Mouse (Mus musculus) right cerebral cortex, adult 2 months (tissue): ENCODE data around the gene Cox8b.
A peak's percentile ranks its signal among the peaks of the same experiment; 100 is the strongest.
"Not testable (repeated sequence)": the region's sequence is repeated elsewhere in the genome, so short reads cannot be mapped to it uniquely, and the experiment has no call there.

Source experiments
- DNase-seq, 2 experiments: peaks; one replicate each; pipeline ENCODE4 v3.0.0; 2021 to 2022; ENCODE audit warnings: low spot score in 2 of 2

The Cox8b gene

DNA sequence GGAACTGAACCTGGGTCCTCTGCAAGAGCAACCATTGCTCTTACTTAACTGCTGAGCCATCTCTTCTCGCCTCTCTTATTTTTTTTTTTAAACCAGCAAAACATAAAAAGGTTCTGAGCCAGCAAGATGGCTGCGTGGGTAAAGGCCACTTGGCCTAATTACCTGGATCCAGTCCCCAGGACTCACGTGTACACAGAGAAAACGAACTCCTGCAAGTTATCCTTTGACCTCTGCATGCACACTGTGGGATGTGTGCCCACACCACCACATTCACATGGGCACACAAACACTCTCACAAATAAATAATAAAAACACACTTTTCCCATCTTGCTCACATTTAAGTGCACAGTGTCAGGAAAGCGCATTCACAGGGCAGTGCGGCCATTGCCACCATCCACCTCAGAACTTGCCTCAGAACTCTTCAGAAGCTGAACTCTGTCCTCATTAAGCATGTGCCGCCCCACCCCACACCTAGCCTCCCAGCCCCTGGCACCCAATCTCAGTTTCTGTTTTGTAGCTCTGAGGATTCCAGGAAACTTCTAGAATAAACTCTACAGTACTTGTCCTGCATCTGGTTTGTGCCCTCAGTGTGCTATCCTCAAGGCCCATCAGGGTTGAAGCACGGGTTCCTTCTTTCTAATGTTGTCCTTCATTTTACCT is 13.9 kb upstream of the Cox8b start:
- no peak for DNase-seq

DNA sequence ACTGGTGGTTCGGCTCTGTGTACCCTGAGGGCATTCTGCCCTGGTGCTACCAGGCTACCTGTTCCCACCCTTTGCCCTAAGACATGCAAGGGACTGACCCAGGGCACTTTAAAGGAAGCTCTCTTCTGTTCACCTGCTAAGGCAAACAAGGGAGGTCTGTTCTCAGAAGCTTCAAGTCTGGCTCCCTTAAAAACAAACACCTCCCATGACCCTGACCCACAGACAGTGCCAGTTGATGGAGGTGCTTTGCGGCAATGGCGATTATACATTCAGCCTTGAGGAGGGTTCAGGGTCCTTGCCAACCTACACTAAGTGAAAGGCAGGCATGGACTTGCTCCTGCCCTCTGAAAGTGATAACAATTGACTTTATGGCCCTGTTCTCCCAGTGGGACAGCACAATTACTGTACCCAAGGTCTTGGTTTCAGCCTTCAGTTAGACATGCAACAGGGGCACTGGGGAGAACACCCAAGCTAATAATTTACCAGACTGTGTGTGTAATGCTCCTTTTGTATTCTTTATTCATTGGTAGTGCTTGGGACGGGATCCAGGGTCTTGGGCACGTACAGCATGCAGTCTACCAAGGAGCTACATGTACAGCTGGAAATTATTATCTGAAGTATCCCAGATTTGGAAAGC is 12.7 kb upstream of the Cox8b start:
- DNase-seq: no peak

DNA sequence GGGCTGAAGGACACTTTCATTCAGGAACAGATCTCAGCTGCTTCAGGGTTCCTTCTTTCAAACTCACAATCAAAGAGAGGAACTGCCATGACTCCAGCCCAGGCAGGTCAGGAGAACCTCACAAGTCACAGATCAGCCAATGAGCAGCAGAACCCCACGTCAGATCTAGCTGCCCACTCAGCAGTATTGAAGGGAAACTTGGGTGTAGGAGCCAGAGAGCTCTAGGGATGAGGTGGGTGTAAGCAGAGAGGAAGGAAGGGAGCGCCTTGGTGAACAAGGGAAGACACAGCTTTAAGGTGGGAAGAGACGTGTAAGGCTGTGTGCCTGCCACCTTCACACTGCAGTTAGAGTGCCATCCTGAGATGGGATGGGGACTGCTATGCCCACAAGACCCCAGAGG is 12.0 kb upstream of the Cox8b start:
- peak; percentile 41 to 46 for DNase-seq

DNA sequence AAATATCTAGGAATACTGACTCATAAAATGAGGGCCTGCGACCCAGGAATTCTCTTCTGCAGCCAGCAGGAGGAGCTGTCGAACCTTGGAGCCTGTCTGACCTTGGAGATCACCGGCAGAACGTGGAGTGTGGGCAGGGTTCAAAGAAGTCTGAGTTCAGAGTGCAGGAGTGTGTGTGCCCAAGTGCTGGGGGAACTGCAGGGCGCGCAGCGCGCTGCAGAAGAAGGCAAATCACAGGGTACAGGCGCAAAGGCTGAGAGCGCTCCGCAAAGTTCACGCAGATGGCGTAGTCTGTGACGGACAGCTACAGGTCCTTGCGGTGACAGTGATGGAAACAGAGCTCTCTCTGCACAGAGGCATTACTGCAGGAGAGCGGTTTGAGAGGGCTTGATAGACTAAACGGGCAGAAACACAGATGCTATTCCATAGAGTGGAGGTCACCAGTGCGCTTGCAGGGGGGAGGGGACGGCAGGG is 8.4 kb upstream of the Cox8b start:
- peak; percentile 69 to 73 for DNase-seq

DNA sequence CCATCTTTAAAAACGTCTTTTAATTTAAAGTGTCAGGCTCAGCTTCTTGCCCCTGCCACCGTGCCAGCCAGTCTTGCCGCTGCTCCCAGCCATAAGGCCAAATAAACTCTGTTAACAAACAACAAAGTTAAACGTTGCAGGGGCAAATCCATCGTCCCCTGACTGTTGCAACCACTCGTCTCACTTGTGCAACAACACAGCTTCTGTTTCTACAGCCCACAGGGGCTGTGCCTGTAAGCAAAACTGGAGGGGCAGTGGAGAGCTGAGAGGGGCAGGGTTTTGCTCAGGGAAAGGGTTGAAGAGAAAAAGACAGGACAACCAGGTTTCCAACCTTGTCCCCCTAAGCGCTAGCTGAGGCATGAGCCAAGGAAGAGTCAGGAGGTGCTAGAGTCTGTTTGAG is 7.9 kb upstream of the Cox8b start:
- DNase-seq: no peak

DNA sequence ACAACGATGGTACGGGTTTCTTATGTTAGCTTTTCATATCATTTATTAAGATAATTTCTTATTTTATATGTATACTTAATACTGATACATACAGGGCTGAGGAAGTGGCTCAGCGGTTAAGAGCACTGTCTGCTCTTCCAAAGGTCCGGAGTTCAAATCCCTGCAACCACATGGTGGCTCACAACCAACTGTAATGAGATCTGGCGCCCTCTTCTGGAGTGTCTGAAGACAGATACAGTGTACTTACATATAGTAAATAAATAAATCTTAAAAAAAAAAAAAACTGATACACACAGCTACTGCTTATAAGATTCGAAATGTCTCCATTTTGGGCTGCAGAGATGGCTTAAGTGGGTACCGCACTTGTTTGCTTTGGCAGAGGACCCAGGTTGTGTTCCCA is 7.5 kb upstream of the Cox8b start:
- no peak for DNase-seq

DNA sequence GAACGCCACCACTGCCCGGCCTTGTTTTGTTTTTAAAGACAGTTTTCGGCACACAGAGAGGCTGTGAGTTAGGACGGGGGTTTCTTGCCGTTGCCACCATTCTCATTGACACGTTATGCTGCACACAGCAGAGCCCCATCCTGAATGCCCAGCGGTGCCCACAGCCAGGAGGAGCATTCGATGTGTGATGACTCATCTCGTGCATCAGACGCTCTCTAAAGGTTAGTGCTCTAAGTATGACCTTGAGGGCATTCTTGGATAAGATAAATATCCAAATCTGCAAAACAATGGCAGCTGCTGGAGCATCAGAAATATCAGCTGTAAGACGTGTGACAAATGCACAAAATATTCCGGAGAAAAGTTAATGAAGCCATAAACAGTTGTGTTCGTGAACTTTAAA is 6.9 kb upstream of the Cox8b start:
- no peak for DNase-seq

DNA sequence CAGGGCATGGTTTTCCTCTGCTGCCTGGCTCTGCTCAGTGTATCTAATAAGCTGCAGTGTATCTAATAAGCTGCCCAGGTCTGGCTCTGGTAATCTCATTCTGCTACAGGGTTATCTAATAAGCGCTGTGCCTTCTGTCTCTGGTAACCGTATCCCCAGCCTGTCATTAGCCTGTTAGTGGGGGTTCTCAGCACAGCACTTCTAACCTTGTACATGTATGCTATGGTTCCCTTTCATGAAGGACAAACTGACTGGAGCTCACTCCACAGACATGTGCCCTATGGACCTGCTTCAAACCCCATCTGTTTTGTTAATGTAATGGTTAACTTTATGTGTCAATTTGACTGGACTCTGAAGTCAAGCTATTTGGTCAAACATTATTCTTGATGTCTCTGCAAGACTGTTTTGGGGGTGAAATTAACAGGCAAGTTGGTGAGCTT is 5.4 kb upstream of the Cox8b start:
- DNase-seq: no peak

DNA sequence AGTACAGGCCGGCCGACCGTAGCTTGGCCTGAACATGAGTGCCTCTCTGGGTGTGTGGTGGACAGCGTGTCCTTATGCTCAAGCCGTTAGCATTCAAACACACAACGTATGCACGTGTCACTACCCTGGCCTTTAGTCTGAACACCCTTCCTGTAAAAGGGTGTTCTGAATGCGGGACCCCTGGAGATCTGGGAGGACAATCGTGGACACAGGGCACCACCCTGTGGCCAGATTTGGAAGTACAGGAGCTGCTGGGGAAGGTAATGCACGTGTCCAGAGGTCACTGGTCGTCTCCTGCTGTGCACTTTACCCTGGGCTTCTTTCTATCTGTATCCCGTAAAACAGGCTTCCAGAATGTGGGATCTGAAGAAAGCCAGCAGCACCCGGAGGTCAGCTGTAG is 3.0 kb upstream of the Cox8b start:
- peak; percentile 76 to 80 for DNase-seq

DNA sequence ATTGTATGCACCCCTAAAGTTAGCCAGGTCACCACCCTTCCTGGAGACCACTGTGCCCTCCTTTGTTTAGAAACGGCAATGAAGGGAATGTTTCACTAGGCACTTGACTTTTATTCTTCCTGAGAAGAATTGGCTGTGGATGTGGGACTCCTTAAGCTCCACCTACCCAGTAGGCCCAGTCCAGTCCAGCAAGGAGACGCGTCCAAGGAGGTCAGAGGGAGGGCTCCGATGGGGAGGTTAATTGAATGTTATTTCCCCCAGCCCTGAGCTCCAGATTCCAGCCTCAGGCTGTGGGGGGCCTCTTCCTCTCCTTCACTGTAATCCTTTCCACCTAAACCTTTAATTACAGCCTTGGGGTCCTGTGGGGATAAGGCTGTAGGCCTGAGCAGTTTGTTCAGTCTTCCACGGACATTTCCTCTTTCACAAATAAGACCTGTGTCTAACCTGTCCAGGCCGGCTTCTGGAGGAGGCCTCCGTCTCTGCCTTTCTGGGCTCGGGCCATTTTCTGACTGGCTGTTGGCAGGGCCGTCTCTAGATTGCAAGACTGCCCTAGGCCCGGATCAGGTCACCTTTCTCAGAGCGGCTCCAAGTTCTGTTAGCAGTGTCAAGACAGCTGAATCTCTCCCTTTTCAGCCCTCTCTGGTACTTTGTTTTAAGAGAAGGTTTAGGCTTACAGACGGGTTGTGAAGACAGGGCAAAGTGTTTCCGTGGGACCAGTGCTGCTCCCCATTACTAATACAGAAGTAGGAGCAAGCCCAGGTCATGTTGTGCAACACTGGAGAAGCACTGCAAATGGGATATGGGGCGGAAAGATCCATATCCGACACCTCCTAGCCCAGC is 2.0 kb upstream of the Cox8b start:
- DNase-seq: no peak

DNA sequence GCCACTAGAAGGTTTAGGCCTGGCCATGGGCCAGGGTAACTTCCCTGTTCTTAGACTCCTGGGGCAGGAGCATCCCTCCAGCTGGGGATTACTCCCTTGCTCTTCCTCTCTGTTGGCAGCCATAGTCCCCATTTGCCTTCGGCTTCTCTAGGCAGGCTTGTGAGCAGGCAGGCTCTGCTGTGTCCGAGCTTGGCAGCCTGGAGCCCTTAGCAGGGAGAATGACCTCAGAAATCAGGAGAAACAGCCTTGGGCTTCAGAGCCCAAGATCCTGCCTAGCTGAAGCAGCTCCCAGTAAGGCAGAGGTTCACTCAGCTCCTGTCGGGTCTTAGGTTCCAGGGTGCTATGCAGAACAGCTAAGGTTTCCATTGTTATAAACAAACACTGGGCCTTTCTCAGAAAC is 1.1 kb downstream of the Cox8b start:
- DNase-seq: no peak

DNA sequence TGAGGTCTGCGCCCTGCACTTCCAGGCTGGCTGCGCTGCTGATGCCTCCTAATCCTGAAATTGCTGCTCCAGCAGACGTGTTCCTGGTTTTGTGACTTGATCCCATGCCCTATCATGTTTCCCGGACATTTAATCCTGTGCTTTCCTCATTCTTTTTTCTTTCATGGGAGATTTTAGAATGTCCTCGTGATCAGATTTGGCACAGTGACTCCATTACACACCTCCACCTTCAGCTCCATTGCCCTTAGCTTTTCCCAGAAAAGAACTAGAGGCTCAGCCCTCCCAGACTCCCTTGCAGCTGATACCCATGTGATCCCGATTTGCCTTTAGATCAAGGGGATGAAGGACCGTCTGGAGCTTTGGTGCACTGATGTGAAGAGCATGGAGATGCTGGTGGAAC is 2.4 kb downstream of the Cox8b start:
- no peak for DNase-seq

DNA sequence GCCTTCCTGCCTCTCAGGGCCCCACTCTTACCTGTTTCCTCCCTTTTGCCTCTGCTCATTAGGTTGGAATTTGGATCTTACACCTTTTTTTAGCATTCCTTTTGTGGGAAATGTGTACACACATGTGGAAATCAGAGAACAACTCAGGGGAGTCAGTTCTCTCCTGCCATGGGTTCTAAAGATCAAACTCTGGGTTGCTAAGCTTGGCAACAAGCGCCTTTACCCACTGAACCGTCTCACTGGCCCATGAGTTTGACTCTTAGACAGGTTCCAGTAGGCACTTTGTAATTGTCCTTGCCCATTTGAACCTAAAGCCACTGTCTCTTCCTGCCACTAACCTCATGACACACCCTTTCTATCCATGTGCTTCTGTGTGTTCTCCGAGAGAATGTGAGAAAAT is 5.6 kb downstream of the Cox8b start:
- no peak for DNase-seq

DNA sequence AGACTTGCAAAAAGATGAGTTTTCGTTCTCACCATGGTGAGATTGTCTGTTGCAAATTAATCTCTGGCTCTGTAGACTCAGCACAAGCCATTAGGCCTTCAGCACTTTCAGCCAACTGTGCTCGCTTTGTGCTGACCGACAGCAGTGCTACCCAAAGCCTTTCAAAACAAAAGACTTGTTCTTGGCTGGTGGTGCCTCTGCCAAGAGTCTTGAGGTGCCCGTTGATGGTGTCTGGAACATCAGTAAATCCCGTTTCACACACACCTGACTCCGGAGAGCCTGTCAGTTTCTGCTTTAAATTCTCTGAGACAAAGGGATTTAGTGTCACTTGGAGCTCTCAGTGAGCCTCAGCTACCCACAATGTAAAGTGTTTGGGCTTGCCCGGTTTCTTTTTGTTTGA is 6.2 kb downstream of the Cox8b start:
- no peak for DNase-seq

DNA sequence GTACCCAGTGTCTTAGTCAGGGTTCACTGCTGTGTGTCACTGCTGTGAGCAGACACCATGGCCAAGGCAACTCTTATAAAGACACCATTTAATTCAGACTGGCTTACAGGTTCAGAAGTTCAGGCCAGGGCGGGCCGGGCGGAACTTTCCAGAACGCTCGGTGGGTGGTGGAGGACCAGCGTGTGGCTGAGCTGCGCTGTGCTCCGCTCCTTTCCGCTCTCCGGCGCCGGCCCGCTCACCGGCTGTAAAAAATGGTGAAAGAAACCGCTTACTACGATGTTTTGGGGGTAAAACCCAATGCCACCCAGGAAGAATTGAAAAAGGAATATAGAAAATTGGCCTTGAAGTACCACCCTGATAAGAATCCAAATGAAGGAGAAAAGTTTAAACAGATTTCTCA is 9.6 kb downstream of the Cox8b start:
- not testable (repeated sequence) for DNase-seq

DNA sequence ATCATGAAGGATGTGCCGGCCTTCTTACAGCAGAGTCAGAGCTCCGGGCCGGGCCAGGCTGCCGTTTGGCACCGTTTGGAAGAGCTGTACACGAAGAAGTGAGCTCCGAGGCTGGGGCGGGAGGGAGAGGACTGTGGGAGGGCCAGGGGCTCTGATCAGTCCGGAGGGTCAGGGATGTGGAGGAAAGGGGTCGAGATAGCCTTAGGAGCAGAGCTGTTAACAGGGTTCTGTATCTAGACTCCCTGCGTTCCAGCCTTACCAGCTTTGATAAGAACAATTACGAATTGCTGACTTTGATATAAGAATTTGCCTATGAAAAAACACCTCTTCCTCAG is 17.8 kb downstream of the Cox8b start:
- no peak for DNase-seq

DNA sequence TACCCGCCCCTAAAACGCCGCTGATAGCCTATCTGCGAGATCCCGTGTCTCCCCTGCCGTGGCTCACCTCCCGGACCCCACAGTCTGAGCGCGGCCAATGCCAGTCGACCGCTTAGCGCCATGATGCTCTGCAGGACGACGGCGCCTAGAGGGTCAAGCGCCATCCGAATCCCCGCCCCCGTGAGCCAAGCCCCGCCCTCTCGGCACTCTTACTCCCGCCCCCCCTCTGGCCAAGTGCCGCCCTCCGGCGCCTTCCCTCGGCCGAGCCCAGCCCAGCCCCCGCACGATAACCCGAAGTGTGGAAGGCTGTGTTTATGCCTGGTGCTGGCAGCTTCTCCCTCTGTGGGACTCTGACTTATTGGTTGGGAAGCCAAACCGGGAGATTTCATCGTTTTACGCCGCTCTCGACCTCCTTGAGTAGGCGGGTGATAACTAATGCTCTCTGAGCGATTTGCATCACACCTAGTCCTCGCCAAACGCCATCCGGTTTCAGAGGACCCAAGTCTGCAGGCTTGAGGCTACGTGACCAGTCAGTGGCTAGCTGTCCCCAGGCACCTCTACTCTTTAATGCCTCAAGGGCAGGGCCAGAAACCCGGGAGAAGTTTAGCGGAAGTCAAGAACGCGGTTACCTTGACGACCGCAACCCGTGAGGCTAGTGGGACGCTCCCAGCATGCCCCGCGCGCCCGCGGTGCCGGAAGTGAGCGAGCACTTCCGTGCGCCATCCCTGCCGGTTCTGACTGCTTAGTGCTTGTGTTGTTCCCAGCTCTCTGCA is 18.4 kb downstream of the Cox8b start, which contains the start of the genes Psmd13 and Sirt3:
TSS of gene Psmd13 (plus strand) at position 273 of the 773 bp plus-strand sequence.
TSS of gene Sirt3 (minus strand) at position 614 of the 773 bp plus-strand sequence.
- peak; percentile 95 to 97 for DNase-seq

DNA sequence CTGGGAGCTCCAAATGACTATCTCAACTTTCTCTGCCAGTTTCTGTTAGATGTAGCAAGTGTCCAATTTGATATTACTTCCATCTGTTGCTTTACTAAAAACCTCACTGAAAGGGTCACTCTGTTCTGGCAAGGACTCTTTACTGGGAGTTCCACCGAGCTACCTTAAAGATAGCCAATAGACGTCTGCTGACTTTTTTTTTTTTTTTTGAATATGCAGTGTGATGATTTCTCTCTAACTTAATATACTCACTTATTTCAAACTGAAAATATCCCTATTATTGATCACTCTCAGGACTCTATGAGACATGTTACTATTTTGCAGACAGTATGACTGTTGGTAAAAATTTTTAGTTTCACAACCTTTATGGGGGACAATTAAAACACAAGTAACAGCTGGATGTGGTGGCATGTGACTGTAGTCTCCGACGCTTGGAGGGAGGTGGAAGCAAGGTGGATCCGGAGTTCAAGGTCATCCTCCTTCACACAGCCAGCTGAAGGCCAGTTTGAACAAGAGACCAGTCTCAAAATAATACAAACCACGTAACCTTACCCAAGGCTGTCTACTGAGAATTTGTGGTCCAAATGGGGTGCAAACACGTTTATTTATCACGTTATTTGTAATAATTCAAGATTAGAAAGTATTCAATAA is 19.3 kb downstream of the Cox8b start:
- no peak for DNase-seq

DNA sequence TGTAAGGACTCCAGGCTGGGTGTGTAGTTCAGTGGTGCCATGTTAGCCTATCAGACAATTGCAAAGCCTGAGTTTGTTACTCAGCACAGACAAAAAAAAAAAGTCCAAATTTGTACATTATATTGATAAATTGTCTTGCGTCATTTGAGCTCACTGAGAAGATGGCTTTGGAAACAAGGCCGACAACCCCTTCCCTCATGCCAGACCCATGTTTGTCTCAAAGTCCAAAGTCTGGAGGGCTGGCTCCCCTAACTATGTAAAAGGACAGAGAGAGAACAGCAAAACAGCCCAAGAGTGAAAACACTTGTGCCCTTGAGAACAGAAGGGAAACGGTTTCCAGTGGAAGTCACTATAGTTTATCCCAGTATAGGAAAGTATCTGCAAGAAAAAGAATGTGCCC is 19.8 kb downstream of the Cox8b start:
- no peak for DNase-seq

DNA sequence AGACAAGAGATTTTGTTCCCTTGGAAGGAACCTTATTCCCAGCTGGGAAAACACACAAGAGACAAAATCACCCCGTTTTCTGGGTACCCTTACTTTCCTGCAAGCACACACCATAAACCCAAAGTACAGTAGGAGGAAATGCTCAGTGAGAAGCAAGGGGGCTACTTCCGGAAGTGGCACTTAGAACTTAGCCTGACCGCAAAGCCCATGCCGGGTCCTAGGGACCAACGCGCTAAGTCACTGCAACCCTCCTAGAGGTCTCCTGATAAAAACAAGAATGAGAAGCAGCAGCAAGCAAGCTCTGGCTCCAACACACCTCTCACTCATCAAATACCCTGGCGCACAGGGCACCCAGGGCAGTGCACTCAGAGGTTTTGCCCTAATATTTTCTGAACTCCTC is 20.9 kb downstream of the Cox8b start:
- DNase-seq: no peak

DNA sequence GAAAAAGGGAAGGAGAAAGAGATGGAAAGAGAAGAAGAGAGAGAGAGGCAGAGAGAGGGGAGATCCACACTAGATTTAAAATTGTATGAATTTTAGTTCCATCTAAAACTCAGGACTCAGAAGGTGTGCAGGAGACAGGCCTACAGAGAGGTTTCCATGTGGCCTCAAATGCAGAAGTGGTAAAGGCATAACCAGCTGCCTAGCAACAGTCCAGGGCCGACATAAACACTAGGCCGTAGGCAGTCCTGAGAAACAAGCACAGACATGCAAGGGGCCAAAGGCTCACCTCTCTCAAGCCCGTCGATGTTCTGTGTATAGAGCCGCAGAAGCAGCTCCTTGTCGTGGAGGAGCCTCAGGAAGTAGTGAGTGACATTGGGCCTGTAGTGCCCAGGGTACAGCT is 22.9 kb downstream of the Cox8b start:
- no peak for DNase-seq
